9 mouse cellular contexts compared by ENCODE assay signal in genomic region chr10:120895899-120896289, GRCm38 (mm10). TPM values are rescaled to one million over a fixed set of nuclear protein-coding genes. Genes with fewer than 3 reads are reported as not detected.
A peak's percentile ranks its signal among the peaks of the same experiment; 100 is the strongest.
DNase-seq lines count a peak whose midpoint lies in the region; ATAC-seq and TF ChIP-seq lines count a peak whose summit lies in the region.
"Had no signal": no experiment of that assay in that cellular context is flagged by ENCODE, and none has a peak within 500 bp of the region (broad histone marks: within the 10 kb centered on the region; RNA-seq: fewer than 3 reads in every experiment).

No protein-coding gene starts in this region.

- H3K4me1 ChIP-seq in kidney, embryonic 15.5 days = peaks cover 47% of the 10 kb centered on the region
- H3K4me1 ChIP-seq in G1E (ENCODE audit: insufficient read depth, low read depth, low read length) = no peaks in the 10 kb centered on the region
- H3K4me1 ChIP-seq in hindbrain, embryonic 13.5 days (replicated peaks) = peaks cover 19% of the 10 kb centered on the region

- H3K27ac ChIP-seq in kidney, embryonic 15.5 days = no peak overlapping the region
- H3K27ac ChIP-seq in hindbrain, embryonic 13.5 days = no peak overlapping the region

- H3K27me3 ChIP-seq in kidney, embryonic 15.5 days = peaks cover 5% of the 10 kb centered on the region; the same call in 1 of the 2 replicates
- H3K27me3 ChIP-seq in G1E (ENCODE audit: insufficient read depth, low read length) = no peaks in the 10 kb centered on the region; the same call in 1 of the 2 replicates
- H3K27me3 ChIP-seq in hindbrain, embryonic 13.5 days = peaks cover 33% of the 10 kb centered on the region

- no peak for DNase-seq in kidney, adult 9 months
- DNase-seq in G1E (ENCODE audit: low spot score) = no peak
- DNase-seq in heart, postnatal 4 days = peak; percentile 28
- no peak for DNase-seq in layer of hippocampus, postnatal 25 days (ENCODE audit: extremely low spot score in 1 of 2, low spot score in 1 of 2)
- no peak for DNase-seq in layer of hippocampus, adult 8-10 months (ENCODE audit: low spot score in 2 of 2)
- DNase-seq: layer of hippocampus, postnatal 36 days had no signal

- no peak for TF ChIP-seq CTCF in G1E (IDR thresholded peaks at IDR 0.05; ENCODE audit: low read depth, low read length)

- no peak overlapping the region for H3K9ac ChIP-seq in kidney, embryonic 15.5 days
- no peak overlapping the region for H3K9ac ChIP-seq in hindbrain, embryonic 13.5 days

- no peak overlapping the region for H3K4me3 ChIP-seq in kidney, embryonic 15.5 days (replicated peaks)
- no peak overlapping the region for H3K4me3 ChIP-seq in G1E (ENCODE audit: low read depth, low read length)
- no peak overlapping the region for H3K4me3 ChIP-seq in hindbrain, embryonic 13.5 days

- H3K9me3 ChIP-seq in kidney, embryonic 15.5 days (replicated peaks) = no peaks in the 10 kb centered on the region
- H3K9me3 ChIP-seq in G1E (replicated peaks) = peaks cover 28% of the 10 kb centered on the region
- H3K9me3 ChIP-seq in hindbrain, embryonic 13.5 days = no peaks in the 10 kb centered on the region

- no peak for ATAC-seq in kidney, embryonic 15.5 days (replicated peaks; ENCODE audit: low FRiP score)
- ATAC-seq in G1E (ENCODE audit: extremely low read depth, insufficient number of reproducible peaks, low FRiP score, poor library complexity, severe bottlenecking) = peak; percentile 71
- peak; percentile 84 for ATAC-seq in megakaryocyte-erythroid progenitor cell, adult 5-6 weeks (replicated peaks; ENCODE audit: low FRiP score, low TSS enrichment, poor library complexity, severe bottlenecking)
- no peak for ATAC-seq in hindbrain, embryonic 13.5 days (ENCODE audit: low FRiP score)

- peak overlapping the region; percentile 38 for H3K4me2 ChIP-seq in kidney, embryonic 15.5 days
- H3K4me2 ChIP-seq in hindbrain, embryonic 13.5 days = no peak overlapping the region

- WGBS in kidney, embryonic 15.5 days = 30% methylated on average over 15 of the region's 15 CpGs
- WGBS in hindbrain, embryonic 13.5 days = 41% methylated on average over 15 of the region's 15 CpGs

- H3K36me3 ChIP-seq in kidney, embryonic 15.5 days = no peaks in the 10 kb centered on the region
- no peaks in the 10 kb centered on the region for H3K36me3 ChIP-seq in G1E (replicated peaks)
- H3K36me3 ChIP-seq in hindbrain, embryonic 13.5 days = no peaks in the 10 kb centered on the region

RNA-seq across cellular contexts. Expression of gene Msrb3, which starts 3.0 kb away (rescaled TPM):
- 8.5 and 10.3 TPM in 2 replicates for polyA plus RNA-seq in kidney, embryonic 15.5 days (2015; fragmentation: Nextera tagmentation; extraction: Ambion mirVana)
- total RNA-seq in G1E (2014; fragmentation: Nextera tagmentation) (not detected in 2 replicates), G1E (2017) (0.05 and 0.06 TPM in 2 replicates)
- not detected in 2 replicates for polyA plus RNA-seq in G1E (2012)
- total RNA-seq in heart, postnatal 4 days (2021) = 100 to 1,000 TPM; 154 to 177 TPM
- 0.37 TPM in 1 of 2 replicates, not detected in the other for total RNA-seq in megakaryocyte-erythroid progenitor cell, adult 5-6 weeks (2014; fragmentation: Nextera tagmentation)
- 0.88 TPM in 1 of 2 replicates, not detected in the other for total RNA-seq in megakaryocyte-erythroid progenitor cell, adult 5-6 weeks (2017)
- polyA plus RNA-seq in hindbrain, embryonic 13.5 days (2015; fragmentation: Nextera tagmentation; extraction: Ambion mirVana) = 2.3 and 2.6 TPM in 2 replicates
- total RNA-seq in layer of hippocampus, postnatal 25 days (2021) = 1 to 10 TPM; 4.2 to 4.3 TPM
- 1 to 10 TPM; 3.7 to 5.1 (median 4.7) TPM for total RNA-seq in layer of hippocampus, adult 8-10 months (2022)

Comparison
In these comparisons a context has a peak if more than half of its experiments do, and no peak if none do; other contexts are left out.
1. ATAC-seq: peak in G1E (single experiment) and megakaryocyte-erythroid progenitor cell, adult 5-6 weeks (single experiment); none in kidney, embryonic 15.5 days (single experiment) and hindbrain, embryonic 13.5 days (single experiment).
2. RNA of gene Msrb3, which starts 3.0 kb away (total RNA-seq): 154 to 177 TPM in heart, postnatal 4 days; 3.7 to 5.1 TPM in layer of hippocampus, adult 8-10 months, 4.2 to 4.3 TPM in layer of hippocampus, postnatal 25 days, 0.37 to 0.88 TPM in megakaryocyte-erythroid progenitor cell, adult 5-6 weeks and 0.05 to 0.06 TPM in G1E; every median in the first group is over 10 times any median in the second.